Mouse (Mus musculus): ENCODE results near the gene Erp27.
"Not testable (repeated sequence)": the region's sequence is repeated elsewhere in the genome, so short reads cannot be mapped to it uniquely, and the experiment has no call there.

Erp27 gene

DNA sequence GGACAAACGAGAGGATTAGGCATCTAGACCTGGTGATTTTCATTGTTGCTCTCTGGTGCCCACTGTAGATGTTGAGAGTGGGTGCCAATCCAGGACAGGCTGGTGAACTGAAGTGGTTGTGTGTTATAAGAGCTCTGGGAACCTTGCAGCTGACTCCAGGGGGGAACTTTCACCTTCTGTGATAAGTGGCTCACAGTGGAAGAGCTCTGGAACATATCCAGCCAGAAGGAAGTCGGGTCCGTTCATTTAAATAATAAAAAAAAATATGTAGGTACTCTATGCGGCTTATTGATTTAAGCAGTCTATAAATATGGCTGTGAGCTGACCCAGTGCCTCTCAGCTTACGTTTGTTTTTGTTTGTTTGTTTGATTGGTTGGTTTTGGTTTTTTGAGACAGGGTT is at the start of gene Erp27:
Gene Erp27, minus strand, starts transcription at position 101 of the 400 bp plus-strand sequence.
- DNase-seq = no peak

DNA sequence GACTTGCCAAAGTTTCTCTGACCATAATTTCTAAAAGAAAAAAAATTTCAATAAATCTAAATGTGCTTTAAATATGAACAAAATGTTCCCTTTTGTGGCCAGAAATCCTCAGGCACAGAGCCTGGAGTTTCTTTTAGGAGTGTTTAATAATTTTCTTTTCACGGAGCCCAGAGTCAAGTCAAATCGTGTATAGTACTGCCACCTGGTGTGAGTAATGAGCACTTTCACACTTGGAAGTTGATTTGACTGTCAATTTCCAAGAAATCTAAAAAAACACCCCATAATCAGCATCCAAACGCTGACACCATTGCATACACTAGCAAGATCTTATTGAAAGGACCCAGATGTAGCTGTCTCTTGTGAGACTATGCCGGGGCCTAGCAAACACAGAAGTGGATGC is 46.9 kb upstream of the Erp27 start:
- not testable (repeated sequence) for DNase-seq

DNA sequence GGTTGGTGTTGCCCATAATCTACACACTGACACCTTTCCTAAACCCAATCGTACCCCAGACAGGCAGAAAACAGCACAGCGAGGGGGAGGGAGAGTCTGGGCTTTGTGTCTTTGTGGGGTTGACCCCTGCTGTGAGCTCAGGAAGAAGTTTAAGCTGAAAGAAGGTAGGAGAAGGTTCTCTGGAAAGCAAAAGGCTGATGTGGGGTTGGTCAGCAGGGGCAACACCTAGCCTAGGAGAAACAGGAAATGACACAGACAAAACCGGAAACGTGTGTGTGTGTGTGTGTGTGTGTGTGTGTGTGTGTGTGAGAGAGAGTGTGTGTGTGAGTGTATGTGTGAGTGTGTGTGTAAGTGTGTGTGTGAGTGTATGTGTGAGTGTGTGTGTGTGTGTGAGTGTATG is 45.5 kb upstream of the Erp27 start:
- no peak for DNase-seq

DNA sequence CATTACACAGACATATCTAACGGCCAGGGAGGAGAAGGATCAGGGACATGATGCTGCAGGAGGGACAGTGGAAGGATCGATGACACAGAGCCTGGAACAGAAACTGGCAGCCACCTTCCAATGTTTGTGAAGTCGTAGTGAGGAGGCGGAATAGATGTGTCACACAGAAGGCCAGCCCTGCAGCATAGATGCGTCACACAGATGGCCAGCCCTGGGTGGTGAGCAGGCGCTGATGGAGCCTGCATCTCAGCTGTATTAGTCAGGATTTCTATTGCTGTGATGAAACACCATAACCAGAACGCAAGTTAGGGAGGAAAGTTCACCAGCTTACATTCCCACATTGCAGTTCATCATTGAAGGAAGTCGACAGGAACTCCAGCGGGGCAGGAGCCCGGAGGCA is 43.9 kb upstream of the Erp27 start:
- DNase-seq = no peak

DNA sequence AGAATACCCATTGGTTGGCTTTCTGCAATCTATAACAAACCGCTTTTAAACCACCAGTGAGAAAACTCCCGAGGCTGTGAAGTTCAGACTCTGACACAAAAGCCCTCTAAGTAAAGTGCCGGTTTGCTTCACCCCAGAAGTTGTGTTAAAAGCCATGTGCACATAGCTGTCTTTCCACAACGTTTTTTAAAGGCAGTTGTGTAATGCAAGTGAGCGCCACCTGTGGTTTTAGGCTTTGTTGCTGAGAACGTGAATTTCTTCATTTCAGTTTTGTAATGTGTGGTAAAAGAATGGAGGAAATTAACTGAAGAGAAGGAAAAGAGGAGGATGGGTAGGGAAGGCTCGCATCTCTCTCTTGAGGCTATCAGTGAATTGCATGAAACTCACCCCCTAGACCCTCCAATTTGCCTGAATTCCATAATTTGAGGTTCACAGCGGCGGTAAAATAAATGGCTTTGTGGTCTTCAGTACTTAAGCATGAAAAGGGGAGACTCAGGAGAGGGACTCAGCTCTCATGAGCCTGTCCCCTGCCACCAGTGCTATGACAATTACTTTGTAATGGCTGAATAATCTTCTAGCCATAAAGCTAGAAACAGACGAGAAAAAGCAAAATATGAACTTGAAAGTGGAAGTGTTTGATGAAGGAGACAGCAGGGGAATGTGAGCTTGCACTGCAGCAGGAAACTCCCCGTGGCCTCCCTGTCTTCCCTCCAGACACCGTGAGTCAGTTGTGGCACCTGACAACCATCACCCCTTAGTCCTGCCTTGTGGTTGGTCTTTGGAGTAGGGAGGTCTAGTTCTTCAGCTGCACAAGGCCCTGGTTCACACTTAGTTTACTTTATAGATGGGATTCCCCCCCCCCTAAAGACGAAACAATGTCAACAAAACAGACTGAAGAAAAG is 42.9 kb upstream of the Erp27 start:
- peak; percentile 64 for DNase-seq

DNA sequence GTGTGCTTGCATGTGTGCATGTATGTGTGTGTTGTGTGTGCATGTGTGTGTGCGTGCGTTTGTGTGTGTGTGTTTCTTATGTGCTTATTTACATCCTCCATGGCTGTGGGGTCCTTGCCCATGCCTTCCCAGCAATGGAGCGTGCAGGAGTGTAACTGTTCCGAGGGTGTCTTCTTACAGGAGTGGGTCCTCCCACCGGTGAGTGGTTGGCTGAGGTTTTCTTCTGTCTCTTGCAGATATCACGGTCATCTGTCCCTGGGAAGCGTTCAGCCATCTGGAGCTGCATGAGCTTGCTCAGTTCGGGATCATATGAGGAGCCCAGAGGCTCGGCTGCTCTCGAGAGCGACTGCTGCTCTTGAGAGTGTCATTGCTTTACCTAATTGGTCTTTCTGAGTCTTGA is 41.0 kb upstream of the Erp27 start:
- no peak for DNase-seq

DNA sequence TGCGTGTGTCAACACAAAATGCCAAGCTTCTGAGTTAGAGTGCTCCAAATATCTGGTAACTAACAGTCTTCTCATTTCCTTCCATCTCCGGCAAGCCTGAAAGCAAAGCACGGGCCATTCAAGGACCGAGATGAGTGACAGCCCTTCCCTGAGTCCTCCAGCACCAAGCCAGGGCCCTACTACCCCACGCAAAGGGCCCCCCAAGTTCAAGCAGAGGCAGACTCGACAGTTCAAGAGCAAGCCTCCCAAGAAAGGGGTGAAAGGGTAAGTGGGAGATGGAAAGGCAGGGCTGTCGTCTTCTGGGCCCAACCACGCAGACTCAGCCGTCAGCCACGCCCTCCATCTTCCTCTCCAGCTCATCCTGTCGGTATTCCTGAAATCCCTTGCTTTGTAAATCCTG is 37.2 kb upstream of the Erp27 start:
- no peak for DNase-seq

DNA sequence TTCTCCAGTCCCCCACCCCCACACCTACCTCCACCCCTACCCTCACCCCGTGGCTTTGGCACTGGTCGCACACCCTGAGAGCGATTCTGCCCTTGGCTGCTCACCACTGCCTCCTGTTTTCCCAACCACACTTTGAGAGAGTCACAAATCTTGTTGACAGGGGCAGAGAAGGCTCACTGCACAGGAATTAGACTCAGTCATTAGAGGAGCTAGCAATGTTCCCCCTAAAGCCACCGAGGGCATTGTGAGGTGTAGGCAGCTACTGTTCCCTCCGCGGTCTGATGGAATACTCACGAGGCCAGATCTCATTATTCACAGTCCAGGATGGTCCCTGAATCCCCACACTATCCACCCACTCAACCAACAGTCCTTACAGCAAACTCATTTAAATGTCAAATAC is 35.1 kb upstream of the Erp27 start:
- no peak for DNase-seq

DNA sequence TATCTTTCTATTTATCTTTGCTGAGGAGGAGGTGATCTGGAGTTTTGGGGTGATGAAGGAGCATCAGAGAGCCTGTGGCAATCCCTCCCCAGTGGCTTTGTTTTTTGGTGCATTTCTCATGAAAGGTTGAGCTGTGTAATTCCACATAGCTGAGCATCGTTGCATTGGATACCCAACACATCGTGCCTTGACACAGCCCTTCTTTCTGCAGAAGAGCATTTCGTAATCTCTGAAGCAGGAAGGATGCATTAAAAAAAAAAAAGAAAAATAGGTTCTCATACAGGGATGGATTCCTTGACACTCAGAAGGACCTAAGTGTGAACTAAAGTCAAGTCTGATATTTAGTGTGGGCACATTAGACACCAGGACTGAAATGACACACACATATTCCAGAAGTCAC is 33.3 kb upstream of the Erp27 start:
- DNase-seq = no peak

DNA sequence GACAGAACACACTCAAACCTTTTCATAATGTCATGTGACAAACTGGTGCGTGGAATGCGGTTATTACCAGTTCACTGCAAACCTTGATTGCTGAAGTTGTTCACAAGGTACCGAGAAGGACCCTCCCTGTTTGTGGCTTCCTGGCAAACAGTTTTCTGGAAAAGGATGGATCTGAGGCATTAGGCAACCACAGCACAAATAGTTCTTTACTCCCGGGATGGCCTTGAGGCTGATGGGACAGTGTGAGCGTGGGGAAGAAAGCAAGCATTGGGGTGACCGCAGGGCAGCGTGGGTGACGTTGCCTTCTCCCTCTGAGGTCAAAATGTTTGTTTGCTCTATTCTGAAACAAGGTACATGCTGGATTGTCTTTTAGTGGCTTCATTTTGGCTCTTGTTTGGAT is 32.7 kb upstream of the Erp27 start:
- no peak for DNase-seq

DNA sequence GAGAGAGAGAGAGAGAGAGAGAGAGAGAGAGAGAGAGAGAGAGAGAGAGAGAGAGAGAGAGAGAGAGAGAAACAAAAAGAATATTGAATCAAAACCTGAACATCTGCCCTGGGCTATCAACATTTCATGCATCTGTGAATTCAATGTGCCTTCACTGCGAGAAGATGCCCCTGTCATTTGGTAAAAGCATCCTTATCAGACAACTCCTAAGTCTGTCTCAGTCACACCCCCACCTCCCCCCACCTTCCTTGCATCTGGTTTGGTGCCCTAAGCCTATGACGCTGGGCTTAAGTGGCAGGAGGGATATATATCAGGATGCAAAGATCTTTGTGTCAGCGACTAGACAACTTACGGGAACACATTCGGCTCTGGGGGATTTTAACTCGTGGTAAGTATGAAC is 32.2 kb upstream of the Erp27 start:
- DNase-seq = no peak

DNA sequence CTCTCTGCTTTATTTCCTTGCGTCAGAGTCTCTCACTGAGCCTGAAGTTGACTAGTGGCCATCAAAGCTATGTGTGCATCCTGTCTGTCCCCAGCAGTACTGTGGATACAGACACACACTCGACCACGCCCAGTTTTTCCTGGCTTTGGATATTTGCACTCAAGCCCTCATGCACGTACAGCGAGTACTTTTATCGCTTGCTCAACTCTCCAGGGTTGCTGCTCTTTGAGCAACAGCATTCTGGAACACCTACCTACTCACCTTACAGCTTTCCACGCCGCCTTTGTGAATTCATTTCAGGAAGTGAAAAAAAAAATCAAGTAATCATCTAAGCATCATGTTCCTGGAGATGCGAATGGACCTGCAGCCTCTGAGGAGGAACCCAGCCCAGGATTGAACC is 30.9 kb upstream of the Erp27 start:
- no peak for DNase-seq

DNA sequence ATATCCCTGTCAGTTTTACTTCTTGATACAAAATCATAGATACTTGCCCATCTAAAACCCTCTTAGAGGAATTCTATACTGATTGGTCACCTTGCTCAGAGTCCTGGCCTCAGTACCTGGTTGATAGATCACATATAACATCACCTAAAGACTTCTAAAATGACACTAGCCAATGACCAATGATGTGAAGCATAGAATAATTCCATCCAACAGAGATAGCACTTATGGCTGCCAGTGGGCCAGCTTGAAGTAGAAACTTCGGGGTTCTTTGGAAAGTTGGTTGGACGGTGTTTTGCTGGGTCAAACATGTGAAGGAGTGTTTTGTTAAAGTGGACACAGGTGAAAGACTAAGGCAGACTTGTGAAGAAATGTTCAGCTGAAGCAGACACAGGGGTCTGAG is 28.2 kb upstream of the Erp27 start:
- no peak for DNase-seq

DNA sequence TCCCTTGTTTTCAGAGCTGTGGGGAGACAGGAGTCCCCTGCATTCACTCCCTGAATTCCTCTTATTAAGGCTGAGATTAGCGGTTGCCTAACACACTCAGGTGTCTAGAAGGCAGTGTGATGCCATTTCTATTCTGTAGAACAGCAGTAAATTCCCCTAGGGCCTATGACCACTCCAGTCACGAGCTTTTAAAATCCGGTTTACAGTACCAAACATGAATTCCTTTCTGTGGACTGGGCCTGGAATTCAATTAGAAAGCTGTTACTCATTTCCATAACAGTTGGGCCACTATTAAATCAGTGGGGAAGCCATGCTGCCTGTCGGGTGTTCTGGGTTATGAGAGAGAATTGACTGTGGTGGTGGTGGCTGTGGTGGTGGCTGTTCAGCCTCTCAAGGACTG is 25.7 kb upstream of the Erp27 start:
- no peak for DNase-seq

DNA sequence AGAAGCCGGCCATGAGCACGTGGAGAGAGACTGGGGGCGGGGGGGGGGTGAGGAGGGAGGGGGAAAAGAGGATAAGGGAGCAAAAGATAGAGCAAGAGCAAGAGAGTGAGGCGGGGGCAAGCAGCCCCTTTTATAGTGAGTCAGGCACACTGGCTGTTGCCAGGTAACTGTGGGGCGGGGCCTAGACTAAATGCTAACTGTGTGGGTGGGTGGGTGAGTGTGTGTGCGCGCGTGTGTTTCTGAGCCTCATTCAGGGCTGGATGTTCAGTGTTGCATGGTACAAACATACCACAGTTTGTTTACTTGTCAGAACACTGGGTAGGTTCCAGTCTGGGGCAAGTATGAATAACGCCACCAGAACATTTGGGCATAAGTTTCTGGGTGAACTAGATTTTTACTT is 25.0 kb upstream of the Erp27 start:
- peak; percentile 74 for DNase-seq

DNA sequence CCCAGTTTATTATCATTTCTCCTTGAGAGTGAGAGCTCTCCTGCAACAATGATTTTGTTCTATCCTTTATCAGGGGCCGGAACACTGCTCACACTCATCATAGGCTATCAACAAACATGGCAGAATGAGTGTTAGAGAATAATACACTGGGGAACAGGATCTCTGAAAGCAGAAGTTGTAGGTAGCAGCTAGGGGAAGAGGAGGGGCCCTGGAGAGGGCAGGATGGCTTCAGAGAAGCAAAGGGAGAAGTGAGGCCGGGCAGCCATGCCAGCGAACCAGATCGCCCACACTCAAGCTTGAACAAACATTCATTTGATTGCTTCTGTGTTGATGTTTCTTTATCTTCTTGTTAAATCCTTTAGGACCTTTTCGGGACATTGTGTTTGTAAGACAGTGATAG is 24.3 kb upstream of the Erp27 start:
- DNase-seq = no peak

DNA sequence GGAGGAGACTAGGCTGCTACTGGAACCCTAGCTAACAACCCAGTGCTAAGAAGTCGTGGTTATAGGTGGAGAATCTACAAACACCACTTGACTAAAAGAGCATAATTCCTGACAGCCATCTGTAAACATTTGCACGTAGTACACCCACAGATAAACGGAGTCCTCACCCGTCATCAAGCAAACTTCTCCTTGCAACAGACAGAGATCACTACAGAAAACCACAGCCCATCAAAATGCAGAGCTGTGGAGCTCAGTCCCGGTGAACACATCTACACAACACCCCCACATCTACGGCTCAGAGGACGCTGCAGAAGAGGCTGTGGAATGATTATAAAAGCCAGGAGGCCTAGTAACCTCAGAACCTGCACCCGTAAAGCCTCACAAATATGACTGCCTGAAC is 22.5 kb upstream of the Erp27 start:
- DNase-seq = no peak

DNA sequence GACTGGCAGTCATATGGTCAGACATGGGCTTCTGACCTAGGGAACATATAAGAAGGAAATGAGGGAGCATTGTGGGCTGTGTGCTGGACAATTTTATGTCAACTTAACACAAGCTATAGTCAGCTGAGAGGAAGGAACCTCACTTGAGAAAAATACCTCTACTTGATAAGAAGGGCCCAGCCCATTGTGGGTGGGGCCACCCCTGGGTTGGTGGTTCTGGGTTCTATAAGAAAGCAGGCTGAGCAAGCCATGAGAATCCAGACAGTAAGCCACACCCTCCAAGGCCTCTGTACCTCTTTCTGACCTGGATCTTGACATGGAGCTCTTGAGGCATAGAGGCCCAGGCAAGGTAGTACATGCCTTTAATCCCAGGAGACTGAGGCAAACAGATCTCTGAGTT is 21.4 kb upstream of the Erp27 start:
- no peak for DNase-seq

DNA sequence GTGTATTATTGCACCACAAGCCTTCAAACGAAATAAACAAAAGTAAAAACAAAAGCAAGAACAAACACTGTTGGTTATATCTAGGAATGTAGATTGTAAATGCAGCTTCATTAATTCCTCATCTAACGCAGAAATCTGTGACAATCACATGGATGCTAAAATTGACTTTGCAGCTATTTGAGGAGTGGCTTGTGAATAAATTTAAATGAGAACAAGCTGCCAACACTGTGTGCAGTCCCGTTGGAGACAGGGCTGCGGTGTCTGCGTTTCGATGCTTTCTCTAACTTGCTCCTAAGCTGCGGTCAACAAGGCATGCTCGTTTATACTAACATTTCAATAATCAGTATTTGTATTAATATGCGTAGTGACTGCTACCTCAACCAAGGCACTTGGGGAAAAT is 20.3 kb upstream of the Erp27 start:
- DNase-seq = no peak

DNA sequence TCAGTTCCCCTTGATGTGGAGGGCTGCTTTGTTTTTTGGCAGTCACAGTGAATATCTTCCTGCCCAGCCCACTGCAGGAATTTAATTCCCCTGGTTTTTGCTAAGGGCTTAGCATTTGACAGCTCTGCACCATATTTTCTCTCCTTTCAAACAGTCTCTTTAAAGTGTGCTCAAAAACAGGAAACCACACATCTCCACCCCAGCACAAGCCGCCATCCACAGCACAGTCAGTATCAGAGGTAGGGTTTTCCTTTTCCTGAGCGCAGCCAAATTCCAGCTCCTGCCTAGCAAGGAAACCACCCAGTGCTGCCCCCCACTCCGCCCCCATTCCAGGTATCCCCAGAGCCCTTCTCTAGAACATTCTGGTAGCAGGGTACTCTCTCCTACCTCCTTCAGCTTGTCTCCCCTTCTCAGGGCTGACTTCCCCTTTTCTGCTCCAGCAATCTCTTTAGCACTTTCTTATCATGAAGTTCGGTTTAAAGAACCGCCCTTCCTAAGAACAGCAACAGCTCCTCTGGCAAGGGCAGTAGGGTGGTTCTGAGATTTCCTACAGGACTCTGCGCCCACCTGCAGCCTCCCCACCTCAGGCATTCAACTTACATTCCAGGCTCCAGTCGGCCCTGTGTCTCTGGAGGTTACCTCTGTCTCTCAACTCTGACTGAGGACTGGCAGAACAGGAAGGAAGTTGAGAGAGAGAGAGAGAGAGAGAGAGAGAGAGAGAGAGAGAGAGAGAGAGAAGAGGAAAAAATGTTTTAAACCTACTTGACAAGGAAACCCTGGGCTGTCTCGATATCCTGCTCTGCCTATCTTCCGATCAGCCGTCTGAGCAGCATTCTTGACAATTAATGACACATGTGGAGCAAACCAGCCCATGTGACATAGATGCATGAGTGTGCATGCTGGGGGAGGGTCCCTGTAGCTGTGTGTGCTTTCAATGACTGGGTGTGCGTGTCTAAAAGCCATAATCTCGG is 19.4 kb upstream of the Erp27 start, which contains the start of gene Arhgdib:
Gene Arhgdib, minus strand, starts transcription at position 849 of the 971 bp plus-strand sequence.
- DNase-seq = peak; percentile 71

DNA sequence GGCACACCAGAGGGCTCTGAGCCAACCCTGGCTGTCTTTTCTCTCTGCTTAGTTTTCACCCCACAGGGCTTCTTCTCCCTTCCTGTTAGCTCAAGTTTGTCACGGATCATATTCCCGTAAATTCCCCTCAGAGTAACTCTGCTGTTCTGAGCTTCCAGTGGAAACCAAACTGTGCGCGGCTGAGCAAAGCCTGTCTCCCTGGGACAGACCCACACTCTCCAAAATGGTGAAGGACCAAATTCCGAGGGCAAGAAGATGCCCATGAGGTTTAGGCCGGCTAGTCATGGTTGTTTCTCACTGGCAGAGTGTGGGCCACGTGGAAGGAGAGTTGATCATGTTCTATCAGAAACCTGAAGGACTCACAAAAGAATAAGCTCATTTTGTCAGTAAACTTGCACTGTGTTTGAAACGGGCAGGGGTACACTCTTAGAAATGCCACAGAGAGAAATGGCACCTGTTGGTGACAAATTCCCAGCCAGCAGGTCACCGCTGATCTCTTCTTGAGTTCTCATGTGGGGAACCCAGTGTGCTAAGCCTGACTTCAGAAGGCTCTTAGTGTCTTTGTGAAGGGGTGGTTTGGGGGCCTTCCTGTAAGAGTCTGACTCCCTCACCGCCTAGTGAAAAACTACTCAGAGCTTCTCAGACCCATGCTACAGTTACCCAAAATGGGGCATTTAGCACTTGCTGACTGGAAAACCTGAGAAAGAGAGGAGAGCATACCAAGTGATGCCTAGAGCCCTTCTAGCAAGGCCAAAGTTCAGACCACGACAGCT is 18.4 kb upstream of the Erp27 start:
- DNase-seq = peak; percentile 53

DNA sequence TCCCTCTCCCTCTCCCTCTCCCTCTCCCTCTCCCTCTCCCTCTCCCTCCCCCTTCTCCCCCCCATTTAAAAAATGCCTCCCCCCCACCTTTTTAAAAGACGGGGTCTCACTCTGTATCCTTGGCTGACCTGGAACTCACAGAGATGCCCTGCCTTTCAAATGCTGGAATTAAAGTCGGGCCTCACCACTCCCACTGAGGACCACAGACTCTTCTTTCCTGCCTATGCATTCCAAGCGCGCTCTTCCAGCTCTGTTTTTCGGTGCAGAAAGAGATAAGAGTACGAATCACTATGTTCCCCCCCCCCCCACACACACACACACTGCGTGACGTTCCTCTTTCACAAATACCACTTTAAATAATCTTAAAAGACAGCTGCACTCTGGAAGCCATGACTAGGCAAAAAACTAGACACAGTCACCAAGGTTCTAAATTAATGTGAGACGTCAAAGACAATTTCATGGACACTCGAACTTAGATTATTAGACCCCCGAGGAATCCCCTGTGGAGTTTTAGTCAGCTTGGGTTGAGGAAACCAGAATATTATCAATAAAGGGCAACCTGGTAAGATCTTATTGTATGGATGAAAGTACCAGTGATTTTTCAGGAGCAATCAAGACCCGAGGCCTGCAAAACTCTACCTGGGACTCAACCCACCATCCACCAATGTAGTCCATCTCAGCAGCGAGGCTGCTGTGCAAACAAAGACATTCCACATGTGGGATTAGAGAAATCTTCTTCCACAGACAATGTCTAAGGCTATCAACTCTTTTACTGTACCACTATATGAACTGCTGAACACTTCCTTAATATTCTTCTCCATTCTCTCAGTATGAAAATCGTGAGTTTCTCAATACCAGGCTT is 17.6 kb upstream of the Erp27 start:
- no peak for DNase-seq
